Mouse (Mus musculus): ENCODE data around the gene Fat4.

Gene Fat4

DNA sequence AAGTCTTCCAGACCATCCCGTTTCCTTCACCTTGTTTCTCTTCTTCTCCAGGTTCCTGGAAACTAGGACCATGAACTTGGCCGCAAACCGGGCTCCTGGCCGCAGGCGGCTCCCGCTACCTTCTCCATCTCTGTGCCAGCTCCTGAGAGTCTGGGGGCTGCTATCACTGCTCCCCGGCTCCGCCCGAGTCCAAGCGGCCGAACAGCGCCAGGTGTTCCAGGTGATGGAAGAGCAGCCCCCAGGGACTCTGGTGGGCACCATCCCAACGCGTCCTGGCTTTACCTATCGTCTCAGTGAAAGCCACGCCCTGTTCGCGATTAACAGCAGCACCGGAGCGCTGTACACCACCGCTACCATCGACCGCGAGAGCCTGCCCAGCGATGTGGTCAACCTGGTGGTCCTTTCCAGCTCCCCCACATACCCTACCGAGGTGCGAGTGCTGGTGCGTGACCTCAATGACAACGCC, at the start of gene Fat4:
Gene Fat4 (plus strand): TSS at position 51 of the 466 bp plus-strand sequence.
- DNase-seq (ENCODE audit: low spot score in 2 of 2) = no peak

DNA sequence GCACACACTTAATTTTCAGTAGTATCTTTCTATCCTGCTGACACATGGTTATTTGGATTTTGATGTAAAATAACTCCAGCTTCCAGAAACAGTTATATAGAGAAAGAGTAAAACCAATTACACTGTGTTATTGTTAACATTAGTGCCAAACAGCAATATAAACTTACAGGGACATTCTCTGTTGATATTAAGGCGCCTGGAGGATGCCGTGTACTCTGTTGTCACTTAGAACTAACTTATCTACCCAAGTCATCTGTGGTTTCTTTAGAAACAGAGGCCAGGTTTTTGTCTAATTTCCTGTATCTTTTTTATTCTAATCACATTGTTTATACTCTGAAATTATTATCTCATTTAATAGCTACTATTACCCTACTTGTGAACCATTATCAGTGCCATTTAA, 47.3 kb upstream of the Fat4 start:
- DNase-seq (ENCODE audit: low spot score in 2 of 2) = no peak

DNA sequence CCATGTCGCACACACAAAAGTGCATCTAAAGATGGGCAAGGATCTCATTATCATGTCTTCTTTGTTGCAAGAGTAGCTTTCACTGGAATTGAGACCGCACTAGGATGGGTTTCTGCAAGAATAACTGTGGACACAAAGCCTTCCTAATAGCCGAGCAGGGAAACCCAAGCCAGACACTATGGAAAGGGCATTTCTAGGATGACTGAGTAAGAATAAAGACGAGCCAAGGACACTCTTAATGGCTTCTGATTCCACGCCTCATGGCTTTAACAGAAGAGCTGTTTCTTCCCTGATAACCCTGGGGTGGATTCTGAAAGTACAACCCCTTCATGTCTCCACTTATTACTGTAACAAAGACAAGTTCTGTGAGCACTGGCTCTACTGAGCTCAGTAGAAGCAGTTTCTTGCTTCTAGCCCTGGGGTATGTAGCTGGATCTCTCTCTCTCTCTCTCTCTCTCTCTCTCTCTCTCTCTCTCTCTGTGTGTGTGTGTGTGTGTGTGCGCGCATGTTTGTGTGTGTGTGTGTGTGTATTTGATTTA, 43.7 kb upstream of the Fat4 start:
- DNase-seq (ENCODE audit: low spot score in 2 of 2) = no peak

DNA sequence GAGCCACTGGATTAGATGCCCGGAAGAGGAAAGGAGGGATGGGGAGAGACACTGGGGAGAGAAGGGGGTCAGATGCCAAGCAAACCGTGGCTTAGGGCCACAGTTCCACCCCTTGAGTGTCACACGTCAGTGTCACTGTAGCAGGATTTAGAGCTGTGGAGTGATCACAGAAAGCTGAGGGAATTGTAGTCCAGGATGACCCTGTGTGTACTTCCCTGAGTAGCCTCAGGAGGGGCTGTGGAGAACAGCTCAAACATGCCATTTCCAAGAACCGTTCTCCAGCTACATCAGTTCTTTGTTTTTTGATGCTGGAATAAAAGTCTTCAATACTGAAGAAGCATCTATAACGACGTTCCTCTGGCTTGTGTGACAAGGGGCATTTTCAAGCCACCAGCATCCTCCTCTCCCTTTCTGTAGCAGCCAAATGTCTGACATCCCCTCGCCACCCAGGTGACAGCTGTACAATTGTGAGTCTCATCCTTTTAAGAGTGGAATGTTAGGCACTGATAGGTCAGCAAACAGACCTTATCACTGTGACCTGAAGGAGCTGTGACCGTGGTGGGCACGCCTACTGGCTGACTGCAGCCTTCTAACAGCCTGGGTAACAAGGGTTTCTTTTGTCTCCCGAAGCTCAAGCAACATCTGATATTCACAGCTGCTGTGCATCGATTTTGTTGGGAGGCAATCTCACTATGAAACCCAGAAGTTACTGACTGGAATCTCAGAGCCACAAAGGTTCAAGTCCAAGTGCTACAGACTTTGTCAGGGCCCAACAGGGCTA, 39.9 kb upstream of the Fat4 start:
- no peak for DNase-seq (ENCODE audit: low spot score in 2 of 2)

DNA sequence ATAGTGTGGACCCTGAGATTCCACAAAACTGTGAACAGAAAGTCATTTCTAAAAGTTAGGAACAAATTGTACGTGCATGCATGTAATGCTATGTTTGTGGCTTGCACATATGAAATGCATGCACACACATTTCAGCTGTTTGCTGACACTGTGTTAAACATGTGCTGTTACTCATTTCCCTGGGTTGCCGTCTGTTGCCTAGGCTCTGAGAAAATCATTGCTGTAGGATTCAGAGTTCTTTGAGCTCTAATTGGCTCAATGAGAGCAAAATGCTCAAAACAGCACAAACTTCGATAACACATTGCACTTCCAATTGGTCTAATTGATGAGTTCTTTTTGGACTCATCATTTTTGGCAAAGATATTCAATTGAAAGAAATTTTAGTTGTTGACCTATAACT, 37.7 kb upstream of the Fat4 start:
- DNase-seq (ENCODE audit: low spot score in 2 of 2) = no peak

DNA sequence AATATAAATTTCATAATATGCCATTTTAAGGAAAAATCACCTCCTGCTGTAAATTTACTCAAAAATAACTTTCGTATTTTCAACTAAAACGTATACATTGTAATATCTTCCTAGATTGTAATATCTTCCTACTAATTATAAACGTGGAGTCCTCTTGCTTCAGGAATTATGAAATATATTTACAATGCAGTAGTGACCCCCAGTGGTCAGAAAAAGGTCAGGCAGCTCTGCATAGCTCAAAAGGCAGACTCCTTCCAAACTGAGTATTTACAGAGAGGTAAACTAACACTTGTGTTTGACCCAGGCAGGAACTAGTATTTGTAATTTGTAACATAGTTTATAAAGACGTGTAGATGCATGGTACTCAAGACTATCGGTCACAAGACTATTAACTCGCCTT, 37.2 kb upstream of the Fat4 start:
- peak; percentile 17 to 23 for DNase-seq (ENCODE audit: low spot score in 2 of 2)

DNA sequence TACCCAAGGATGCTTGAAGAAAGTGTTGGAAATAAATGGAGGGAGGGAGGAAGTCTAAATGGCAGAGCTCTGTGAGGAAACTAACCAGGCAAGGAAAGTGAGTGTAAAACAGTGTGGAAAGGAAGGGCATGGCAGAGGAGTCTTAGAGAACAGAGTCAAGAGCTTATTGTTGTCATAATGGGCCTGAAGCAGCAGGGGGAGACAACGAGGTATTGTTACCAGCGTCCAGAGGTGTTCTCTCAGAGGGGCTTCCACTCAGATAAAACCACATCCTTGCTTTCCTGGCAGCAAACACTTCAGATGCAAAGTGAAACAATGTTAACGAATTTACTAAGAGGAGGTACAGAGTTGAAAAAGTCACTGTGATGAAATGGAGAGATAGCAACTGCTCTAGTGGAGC, 33.1 kb upstream of the Fat4 start:
- no peak for DNase-seq (ENCODE audit: low spot score in 2 of 2)

DNA sequence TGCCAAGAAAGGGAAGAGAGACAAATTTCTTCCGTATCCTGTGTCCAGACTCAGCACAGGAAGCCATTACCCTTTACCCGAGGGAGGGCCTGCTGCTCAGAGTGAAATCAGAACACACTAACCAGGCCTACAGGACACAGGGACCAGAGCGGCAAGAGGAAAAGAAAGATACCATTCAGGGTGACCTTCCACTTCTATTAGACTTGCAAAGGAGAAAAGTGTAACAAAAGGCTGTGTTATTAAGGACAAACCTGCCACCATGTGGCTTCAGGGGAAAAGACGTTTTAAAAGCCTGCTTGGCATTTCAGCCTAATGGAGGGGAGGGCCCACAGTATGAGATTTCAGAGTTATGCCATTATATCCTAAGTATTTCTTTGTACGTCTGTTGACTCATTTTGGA, 26.1 kb upstream of the Fat4 start:
- no peak for DNase-seq (ENCODE audit: low spot score in 2 of 2)

DNA sequence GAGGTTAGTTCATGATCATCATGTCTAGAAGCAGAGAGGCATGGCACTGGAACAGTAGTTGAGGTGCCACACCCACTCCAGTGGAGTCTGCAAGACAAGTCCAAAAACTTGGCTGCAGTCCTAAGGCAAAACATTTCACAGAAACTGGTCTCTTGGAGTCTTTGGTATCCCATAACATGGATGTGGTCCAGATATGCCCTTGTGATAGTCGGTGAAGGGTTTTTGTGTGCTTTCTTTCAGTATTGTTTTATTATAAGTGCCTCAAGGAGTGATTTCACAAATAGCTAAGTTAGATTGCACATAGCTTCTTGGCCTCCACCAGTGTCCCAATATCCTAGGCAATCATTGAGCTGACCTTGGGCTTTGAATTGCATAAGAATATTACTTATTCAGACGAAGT, 15.4 kb upstream of the Fat4 start:
- DNase-seq (ENCODE audit: low spot score in 2 of 2) = no peak

DNA sequence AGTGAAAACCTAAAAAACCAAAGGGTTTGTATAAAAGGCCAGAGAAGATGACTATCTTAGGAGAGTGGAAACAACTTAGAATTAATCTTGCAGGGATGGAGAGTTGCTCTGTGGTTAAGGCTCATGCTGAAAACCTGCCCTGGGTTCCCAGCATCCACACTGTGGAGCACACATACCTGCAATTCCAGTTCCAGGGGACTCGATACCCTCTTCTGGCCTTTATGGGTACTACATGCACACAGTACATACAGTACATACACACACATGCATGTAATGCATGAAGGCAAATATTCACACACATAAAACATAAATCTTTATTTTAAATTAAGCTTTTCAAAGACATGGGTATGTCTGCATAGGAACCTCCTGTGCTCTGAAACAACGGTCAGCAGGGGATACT, 10.9 kb upstream of the Fat4 start:
- no peak for DNase-seq (ENCODE audit: low spot score in 2 of 2)

DNA sequence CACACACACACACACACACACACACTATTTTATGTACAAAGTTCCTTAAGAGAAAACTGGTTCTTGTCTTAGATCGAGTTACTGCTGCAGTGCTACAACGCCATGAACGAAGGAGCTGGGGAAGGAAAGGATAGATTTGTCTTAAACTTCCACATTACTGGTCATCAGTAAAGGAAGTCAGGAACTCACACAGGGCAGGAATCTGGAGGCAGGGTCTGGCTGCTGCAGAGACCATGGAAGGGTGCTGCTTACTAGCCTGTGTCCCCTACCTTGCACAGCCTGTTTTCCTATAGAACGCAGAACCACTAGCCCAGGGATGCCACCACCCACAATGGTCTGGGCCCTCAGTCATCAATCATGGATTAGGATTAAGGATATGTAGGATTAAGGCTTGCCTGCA, 10.0 kb upstream of the Fat4 start:
- DNase-seq (ENCODE audit: low spot score in 2 of 2) = no peak

DNA sequence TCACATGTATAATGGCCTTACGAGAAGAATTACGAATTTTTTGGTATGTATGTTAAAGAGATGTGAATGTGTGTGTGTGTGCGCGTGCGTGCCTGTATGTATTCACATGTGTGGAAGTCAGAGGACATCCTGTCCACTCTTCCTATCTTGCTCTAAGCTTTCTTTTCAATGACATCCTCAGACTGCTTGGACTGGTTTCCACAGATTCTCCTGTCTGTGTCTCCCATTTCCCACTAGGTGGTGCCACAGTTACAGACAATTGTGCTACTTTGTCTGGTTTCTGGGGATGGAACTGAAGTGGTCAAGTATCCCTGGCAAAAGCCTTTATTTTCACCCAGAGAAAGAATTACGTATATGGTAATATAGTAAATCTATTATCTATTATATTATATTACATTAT, 4.0 kb upstream of the Fat4 start:
- DNase-seq (ENCODE audit: low spot score in 2 of 2) = peak in 1 of 2 experiments; percentile 15

DNA sequence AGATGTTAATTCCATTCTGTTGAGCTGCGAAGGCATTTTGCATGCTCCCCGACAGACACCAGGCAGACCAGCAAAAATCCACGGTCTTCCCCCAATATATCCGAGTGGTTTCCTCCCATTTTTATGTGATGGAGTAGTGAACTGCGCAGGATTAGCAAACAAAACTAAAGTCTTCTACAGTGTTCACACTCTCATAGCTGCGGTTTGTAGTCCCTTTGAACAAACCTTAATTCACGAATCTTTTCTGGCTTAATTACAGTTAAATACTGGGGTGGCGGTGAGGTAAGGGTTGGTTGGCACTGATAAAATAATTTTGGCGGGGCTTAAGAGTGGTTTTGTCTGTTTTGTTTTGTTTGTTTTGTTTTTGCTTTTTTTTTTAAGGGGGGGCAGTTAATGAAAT, 3.1 kb upstream of the Fat4 start:
- DNase-seq (ENCODE audit: low spot score in 2 of 2) = no peak

DNA sequence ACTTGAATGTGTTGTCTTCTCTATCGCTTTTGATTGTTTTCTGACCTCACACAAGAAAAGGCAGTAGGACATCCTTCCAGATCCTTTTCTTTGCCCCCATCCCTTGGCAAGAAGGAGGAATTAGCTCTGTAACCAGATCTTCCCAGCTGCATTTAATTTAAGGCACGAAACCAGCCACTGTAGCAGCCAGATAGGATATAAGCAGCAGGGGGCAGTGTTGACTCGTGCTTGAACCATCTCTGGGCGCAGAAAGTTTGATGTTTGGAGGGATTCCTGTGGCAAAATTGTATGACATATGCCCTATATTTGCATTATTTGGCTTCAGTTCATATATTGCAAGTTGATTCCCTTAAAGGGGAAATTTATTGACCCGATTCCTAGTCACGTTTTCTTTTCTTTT, 2.5 kb upstream of the Fat4 start:
- peak; percentile 63 to 75 for DNase-seq (ENCODE audit: low spot score in 2 of 2)

DNA sequence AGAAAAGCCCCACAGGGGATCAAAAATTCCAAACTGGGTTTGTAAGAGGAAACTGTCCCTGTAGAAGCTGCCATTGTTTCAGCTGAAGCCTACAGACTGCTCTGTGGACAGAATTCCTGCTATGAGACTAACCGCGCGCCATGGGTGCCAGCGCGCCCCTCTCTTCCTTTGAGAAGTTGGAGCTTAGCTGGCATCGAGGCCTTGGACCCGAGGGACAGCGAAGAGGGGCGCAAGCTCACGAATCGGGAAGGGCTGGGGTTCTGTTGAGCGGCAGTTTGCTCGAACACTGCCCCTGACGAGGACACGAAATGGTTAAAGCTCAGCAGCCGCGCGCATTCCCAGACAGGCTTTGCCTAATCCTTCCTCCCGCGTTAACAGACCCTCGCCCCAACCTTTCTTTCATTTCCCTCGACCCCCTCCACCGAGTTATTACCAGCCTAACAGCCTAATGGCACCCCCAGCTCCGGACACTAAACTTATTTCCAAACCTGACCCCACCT, 1.8 kb upstream of the Fat4 start:
- peak in 1 of 2 experiments; percentile 16 for DNase-seq (ENCODE audit: low spot score in 2 of 2)

DNA sequence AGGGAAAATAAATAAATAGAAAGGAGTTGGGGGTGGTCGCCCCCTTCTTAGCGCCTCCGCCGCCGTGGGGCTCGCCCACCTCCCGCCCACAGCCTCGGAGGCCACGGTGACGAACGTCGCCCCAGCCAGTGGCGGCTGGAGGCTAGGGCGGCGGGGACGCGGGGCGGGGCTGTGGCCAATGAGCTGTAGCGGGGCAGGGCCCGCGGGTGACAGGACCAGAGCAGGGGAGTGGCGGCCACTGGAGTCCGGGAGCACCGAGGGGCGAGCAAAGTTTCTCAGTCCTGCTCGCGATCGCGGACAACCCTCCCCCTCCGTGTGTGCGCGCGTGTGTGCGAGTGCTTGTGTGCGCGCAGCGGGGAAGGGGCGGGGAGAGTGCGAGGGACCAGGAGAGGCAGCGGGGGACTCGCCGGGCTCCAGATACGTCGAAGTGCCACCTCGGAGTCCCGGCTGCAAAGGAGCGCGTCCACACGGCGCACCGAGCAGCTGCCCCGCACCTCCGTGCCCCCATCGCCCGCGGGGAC, 1.2 kb upstream of the Fat4 start:
- DNase-seq (ENCODE audit: low spot score in 2 of 2) = peak; percentile 62 to 82

DNA sequence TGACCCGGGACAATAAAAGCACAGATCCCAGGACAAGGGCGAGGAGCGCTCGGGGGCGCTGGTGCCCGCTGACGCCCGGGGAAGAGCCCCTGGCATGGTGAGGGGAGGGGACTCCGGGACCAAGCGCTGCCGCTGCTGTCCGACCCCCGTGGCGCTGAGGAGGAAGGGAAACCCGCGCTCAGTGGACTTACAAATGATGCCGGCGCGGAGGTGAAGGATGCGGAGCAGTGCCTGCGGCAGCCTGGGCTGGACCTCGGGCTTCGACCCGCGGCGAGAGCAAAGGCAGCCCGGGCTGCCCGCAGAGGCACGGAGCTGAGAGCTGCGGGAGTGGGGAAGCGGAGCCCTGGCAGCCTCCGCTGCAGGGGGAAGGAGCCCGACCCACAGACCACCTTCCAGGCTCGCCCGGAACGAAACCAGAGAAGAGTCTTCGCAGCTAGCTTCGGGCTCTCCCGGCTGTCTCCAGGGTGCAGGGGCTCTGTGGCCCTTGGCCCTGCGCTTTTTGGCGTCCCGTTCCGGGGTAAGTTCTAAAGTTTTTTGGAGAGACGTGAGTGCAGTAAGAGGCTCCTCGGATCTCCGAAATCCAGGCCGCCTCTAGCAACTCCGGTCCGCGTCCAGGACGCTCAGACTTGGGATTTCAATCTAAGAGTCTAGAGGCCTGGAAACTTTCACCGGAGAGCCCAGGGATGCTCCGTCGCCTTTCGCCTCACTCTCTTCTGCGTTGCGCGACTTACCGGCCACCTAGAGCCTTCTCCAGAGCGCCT, 499 bp upstream of the Fat4 start:
- DNase-seq (ENCODE audit: low spot score in 2 of 2) = peak; percentile 18 to 25

DNA sequence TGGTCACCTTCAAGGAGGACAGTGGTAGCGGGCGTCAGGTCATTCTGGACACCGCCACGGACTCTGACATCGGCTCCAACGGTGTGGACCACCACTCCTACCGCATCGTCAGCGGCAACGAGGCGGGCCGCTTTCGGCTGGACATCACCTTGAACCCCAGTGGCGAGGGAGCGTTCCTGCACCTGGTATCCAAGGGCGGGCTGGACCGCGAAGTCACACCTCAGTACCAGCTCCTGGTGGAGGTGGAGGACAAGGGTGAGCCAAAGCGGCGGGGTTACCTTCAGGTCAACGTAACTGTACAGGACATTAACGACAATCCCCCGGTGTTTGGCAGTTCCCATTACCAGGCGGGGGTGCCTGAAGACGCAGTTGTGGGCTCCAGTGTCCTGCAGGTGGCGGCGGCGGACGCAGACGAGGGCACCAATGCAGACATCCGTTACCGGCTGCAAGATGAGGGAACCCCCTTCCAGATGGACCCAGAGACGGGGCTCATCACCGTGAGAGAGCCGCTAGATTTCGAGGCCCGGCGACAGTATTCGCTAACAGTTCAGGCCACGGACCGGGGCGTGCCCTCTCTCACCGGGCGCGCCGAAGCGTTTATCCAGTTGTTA, 746 bp downstream of the Fat4 start:
- peak; percentile 35 to 46 for DNase-seq (ENCODE audit: low spot score in 2 of 2)

DNA sequence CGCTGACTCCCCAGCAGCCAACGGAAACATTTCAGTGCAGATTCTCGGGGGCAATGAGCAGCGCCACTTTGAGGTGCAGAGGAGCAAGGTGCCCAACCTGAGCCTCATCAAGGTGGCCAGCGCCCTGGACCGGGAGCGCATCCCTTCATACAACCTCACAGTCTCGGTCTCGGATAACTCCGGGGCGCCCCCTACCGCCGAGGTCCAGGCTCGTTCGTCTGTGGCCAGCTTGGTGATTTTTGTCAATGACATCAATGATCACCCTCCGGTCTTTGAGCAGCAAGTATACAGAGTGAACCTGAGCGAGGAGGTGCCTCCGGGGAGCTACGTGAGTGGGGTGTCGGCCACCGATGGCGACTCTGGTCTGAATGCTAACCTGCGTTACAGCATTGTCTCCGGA, 1.4 kb downstream of the Fat4 start:
- DNase-seq (ENCODE audit: low spot score in 2 of 2) = peak; percentile 28 to 45

DNA sequence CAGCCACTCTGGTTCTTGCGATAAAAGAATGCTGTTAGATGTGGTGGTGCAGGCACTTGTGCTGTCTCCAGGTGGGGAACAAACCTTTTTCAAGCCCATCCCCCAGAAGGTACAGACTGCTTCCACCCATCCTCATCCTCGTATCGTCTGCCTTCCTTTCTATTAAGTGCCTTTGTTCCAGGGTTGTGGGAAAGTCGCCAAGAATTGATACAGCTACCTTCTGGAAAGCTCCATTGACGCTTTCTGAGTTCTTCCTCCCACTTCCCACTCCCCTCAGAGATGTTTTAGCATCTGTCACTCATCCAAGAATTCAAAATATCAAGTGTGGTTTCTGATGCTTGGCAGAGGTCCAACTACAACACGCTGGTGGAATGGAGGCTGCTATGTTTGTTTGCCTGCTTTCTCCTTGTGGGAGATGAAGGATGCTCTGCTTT, 6.1 kb downstream of the Fat4 start:
- no peak for DNase-seq (ENCODE audit: low spot score in 2 of 2)

DNA sequence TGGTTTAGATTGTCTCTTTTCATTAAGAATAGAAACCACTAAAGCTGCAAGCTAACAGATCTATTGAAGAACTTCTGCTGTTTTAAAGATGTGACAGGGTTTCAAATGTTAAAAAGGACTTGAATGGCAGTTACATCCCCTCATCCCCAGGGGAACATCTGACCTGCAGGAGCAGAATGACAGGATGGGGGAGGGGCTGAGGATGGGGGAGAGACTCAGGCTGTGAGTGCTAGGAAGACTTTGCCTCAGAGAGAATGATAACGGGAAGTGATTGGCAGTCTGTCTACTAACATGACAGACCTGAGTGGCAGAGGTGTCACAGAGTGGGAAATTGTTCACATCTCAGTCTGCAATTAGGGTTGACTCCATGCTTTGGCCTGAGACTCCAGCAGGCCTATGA, 14.1 kb downstream of the Fat4 start:
- no peak for DNase-seq (ENCODE audit: low spot score in 2 of 2)

DNA sequence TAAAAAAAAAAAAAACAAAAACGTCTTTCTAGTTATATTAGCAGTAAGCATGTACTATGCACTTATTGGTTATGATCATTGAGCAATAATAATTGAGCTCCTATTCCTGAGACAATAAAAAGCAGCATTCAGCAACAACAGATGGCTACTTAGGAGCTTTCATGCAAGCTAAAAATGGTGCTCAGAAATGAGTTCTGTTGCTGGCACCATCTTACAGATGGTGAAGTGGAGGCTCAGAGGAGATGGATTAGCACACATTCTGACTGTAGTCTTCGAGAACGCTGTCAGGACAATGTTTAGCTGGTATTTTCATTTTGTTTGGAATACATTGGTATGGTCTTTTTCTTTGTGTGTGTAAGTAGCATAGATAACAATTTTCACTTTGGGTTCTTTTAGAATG, 20.1 kb downstream of the Fat4 start:
- no peak for DNase-seq (ENCODE audit: low spot score in 2 of 2)

Data from urinary bladder, postnatal 36 days (tissue).